ENCODE assay signal across 22 mouse cellular contexts in the genomic region with DNA sequence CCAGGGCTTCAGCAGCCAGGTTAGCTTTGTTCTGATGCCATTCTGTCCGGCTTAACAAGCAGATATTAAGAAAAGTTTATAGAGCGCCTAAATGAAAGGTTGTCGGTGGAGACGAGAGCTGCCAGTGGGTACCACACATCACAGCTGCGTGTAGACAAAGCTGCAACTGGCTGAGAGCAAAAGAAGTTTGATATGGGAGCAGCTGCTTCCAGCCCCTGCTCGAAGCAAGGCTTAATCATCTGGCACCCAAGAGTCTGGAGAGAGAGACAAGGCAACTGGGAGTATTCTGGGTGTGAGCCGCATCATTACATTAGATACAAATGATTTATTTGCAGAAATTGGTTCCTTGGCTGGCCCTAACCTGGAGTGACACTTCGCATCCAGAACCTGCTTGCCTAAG.
DNase-seq lines count a peak whose midpoint lies in the region; ATAC-seq and TF ChIP-seq lines count a peak whose summit lies in the region.
"Had no signal": no experiment of that assay in that cellular context is flagged by ENCODE, and none has a peak within 500 bp of the region (broad histone marks: within the 10 kb centered on the region; RNA-seq: fewer than 3 reads in every experiment).

No protein-coding gene starts in this region.

- H3K9me3 ChIP-seq in embryonic facial prominence, embryonic 11.5 days (replicated peaks; ENCODE audit: control insufficient read depth, low read length): no peaks in the 10 kb centered on the region
- H3K9me3 ChIP-seq in embryonic facial prominence, embryonic 10.5 days: no peaks in the 10 kb centered on the region
- H3K9me3 ChIP-seq in heart, embryonic 10.5 days: no peaks in the 10 kb centered on the region
- no peaks in the 10 kb centered on the region for H3K9me3 ChIP-seq in neural tube, embryonic 15.5 days (replicated peaks)
- H3K9me3 ChIP-seq: embryonic facial prominence, embryonic 12.5 days; forebrain, embryonic 15.5 days; heart, embryonic 12.5 days; hindbrain, embryonic 12.5 days had no signal

- WGBS in embryonic facial prominence, embryonic 11.5 days: 74% methylated on average over 8 of the region's 8 CpGs
- 77% methylated on average over 8 of the region's 8 CpGs for WGBS in embryonic facial prominence, embryonic 10.5 days
- 69% methylated on average over 8 of the region's 8 CpGs for WGBS in heart, embryonic 10.5 days
- WGBS in neural tube, embryonic 15.5 days: 75% methylated on average over 8 of the region's 8 CpGs

- no peaks in the 10 kb centered on the region for H3K36me3 ChIP-seq in embryonic facial prominence, embryonic 11.5 days (replicated peaks; ENCODE audit: control insufficient read depth, insufficient read depth, low read depth, low read length)
- no peaks in the 10 kb centered on the region for H3K36me3 ChIP-seq in embryonic facial prominence, embryonic 10.5 days (replicated peaks)
- no peaks in the 10 kb centered on the region for H3K36me3 ChIP-seq in heart, embryonic 10.5 days
- H3K36me3 ChIP-seq in C2C12 (ENCODE audit: control insufficient read depth, insufficient read depth): no peaks in the 10 kb centered on the region
- no peaks in the 10 kb centered on the region for H3K36me3 ChIP-seq in myocyte (ENCODE audit: control insufficient read depth, insufficient read depth)
- no peaks in the 10 kb centered on the region for H3K36me3 ChIP-seq in neural tube, embryonic 15.5 days
- H3K36me3 ChIP-seq: embryonic facial prominence, embryonic 12.5 days; forebrain, embryonic 15.5 days; heart, embryonic 12.5 days; hindbrain, embryonic 12.5 days had no signal

- no peaks in the 10 kb centered on the region for H3K79me3 ChIP-seq in C2C12 (ENCODE audit: low read depth)

- H3K4me3 ChIP-seq in embryonic facial prominence, embryonic 11.5 days (ENCODE audit: low read depth, low read length): no peak overlapping the region
- H3K4me3 ChIP-seq in embryonic facial prominence, embryonic 10.5 days: no peak overlapping the region
- no peak overlapping the region for H3K4me3 ChIP-seq in heart, embryonic 10.5 days
- no peak overlapping the region for H3K4me3 ChIP-seq in C2C12 (ENCODE audit: insufficient read depth, poor library complexity, severe bottlenecking)
- no peak overlapping the region for H3K4me3 ChIP-seq in myocyte
- no peak overlapping the region for H3K4me3 ChIP-seq in neural tube, embryonic 15.5 days (replicated peaks)
- H3K4me3 ChIP-seq: embryonic facial prominence, embryonic 12.5 days; forebrain, embryonic 15.5 days; gastrocnemius, adult 2 months; heart, embryonic 12.5 days; hindbrain, embryonic 12.5 days had no signal

- H3ac ChIP-seq in C2C12 (ENCODE audit: control insufficient read depth, insufficient read length, low read depth) (no peak overlapping the region), myocyte (ENCODE audit: control insufficient read depth, insufficient read length) (no peak overlapping the region)

- no peaks in the 10 kb centered on the region for H3K27me3 ChIP-seq in embryonic facial prominence, embryonic 11.5 days (ENCODE audit: control insufficient read depth, insufficient read depth, low read length)
- no peaks in the 10 kb centered on the region for H3K27me3 ChIP-seq in embryonic facial prominence, embryonic 10.5 days (replicated peaks; ENCODE audit: low read depth, poor library complexity, severe bottlenecking)
- no peaks in the 10 kb centered on the region for H3K27me3 ChIP-seq in heart, embryonic 10.5 days (ENCODE audit: insufficient read depth, poor library complexity, severe bottlenecking)
- H3K27me3 ChIP-seq in C2C12 (ENCODE audit: control insufficient read depth, insufficient read depth, insufficient read length): no peaks in the 10 kb centered on the region
- H3K27me3 ChIP-seq in myocyte (ENCODE audit: control insufficient read depth, insufficient read depth, insufficient read length): no peaks in the 10 kb centered on the region
- H3K27me3 ChIP-seq in neural tube, embryonic 15.5 days (replicated peaks): no peaks in the 10 kb centered on the region
- H3K27me3 ChIP-seq: embryonic facial prominence, embryonic 12.5 days; heart, embryonic 12.5 days; hindbrain, embryonic 12.5 days had no signal

- TF ChIP-seq CTCF in C2C12 (IDR thresholded peaks at IDR 0.05; ENCODE audit: control insufficient read depth, insufficient read depth, insufficient read length): no peak

- ATAC-seq in embryonic facial prominence, embryonic 11.5 days (replicated peaks; ENCODE audit: insufficient number of reproducible peaks, low FRiP score, low TSS enrichment, low read depth): no peak
- ATAC-seq in neural tube, embryonic 15.5 days (ENCODE audit: low FRiP score): no peak
- ATAC-seq: forebrain, embryonic 15.5 days; hindbrain, embryonic 16.5 days; inflammation-experienced regulatory T-cells, adult 6 months; intestine, postnatal 0 days had no signal

- no peaks in the 10 kb centered on the region for H3K4me1 ChIP-seq in embryonic facial prominence, embryonic 11.5 days (ENCODE audit: control insufficient read depth, insufficient read depth, low read length)
- 0 out of 2 replicates have a peak, but pooled peaks cover 4% of the 10 kb centered on the region for H3K4me1 ChIP-seq in embryonic facial prominence, embryonic 10.5 days
- H3K4me1 ChIP-seq in heart, embryonic 10.5 days: 0 out of 2 replicates have a peak, but pooled peaks cover 4% of the 10 kb centered on the region
- H3K4me1 ChIP-seq in neural tube, embryonic 15.5 days: 0 out of 2 replicates have a peak, but pooled peaks cover 6% of the 10 kb centered on the region
- H3K4me1 ChIP-seq: embryonic facial prominence, embryonic 12.5 days; hindbrain, embryonic 12.5 days had no signal

- no peak overlapping the region for H3K4me2 ChIP-seq in embryonic facial prominence, embryonic 11.5 days (ENCODE audit: low read depth, low read length)
- peak overlapping the region; percentile 50 for H3K4me2 ChIP-seq in myocyte (ENCODE audit: low read depth)
- no peak overlapping the region for H3K4me2 ChIP-seq in neural tube, embryonic 15.5 days
- H3K4me2 ChIP-seq: embryonic facial prominence, embryonic 12.5 days; forebrain, embryonic 15.5 days; heart, embryonic 12.5 days; hindbrain, embryonic 12.5 days had no signal

- H3K79me2 ChIP-seq in C2C12 (ENCODE audit: control insufficient read depth, insufficient read depth) (no peaks in the 10 kb centered on the region), myocyte (ENCODE audit: control insufficient read depth, insufficient read depth) (no peaks in the 10 kb centered on the region)

- H3K27ac ChIP-seq in embryonic facial prominence, embryonic 11.5 days (replicated peaks; ENCODE audit: low read depth, low read length): no peak overlapping the region
- H3K27ac ChIP-seq in embryonic facial prominence, embryonic 10.5 days (replicated peaks): no peak overlapping the region
- H3K27ac ChIP-seq in heart, embryonic 10.5 days: no peak overlapping the region
- no peak overlapping the region for H3K27ac ChIP-seq in neural tube, embryonic 15.5 days (replicated peaks)
- H3K27ac ChIP-seq: embryonic facial prominence, embryonic 12.5 days; forebrain, embryonic 15.5 days; gastrocnemius, adult 2 months; hindbrain, embryonic 12.5 days had no signal

- peak; percentile 0 for DNase-seq in embryonic facial prominence, embryonic 11.5 days (ENCODE audit: low spot score)
- no peak for DNase-seq in embryonic facial prominence, embryonic 10.5 days (ENCODE audit: low spot score)
- peak; percentile 85 for DNase-seq in heart, adult 11 months
- no peak for DNase-seq in heart, embryonic 10.5 days (ENCODE audit: low spot score)
- DNase-seq: adrenal gland, postnatal 14 days; B cell, adult 2 months; cerebellum, adult 2 months; cerebellum, postnatal 10 days; gastrocnemius, adult 2 months; gastrocnemius, postnatal 25 days; heart, postnatal 4 days; kidney, adult 9 months had no signal

- H3K9ac ChIP-seq in embryonic facial prominence, embryonic 11.5 days (replicated peaks; ENCODE audit: low read length): no peak overlapping the region
- no peak overlapping the region for H3K9ac ChIP-seq in neural tube, embryonic 15.5 days (replicated peaks)
- H3K9ac ChIP-seq: embryonic facial prominence, embryonic 12.5 days; forebrain, embryonic 15.5 days; heart, embryonic 12.5 days; hindbrain, embryonic 12.5 days had no signal

- no peak for TF ChIP-seq POLR2A in myocyte (IDR thresholded peaks at IDR 0.05; ENCODE audit: insufficient read length, low read depth)

TF ChIP-seq in C2C12, 6 proteins besides CTCF, POLR2A, EP300 and RAD21:
- TF ChIP-seq CEBPB (IDR thresholded peaks at IDR 0.05; ENCODE audit: low read depth) (no peak), MAX (IDR thresholded peaks at IDR 0.05) (peak; percentile 37), FOSL1 (IDR thresholded peaks at IDR 0.05; ENCODE audit: insufficient read depth, low read length, poor library complexity, severe bottlenecking) (no peak), MYOD1 (IDR thresholded peaks at IDR 0.05; ENCODE audit: control insufficient read depth, insufficient read length, low read depth) (peak; percentile 86)

TF ChIP-seq in myocyte, 11 proteins besides CTCF, POLR2A, EP300 and RAD21:
- TF ChIP-seq TCF12 (IDR thresholded peaks at IDR 0.05; ENCODE audit: insufficient read depth, poor library complexity, severe bottlenecking): no peak
- TF ChIP-seq TCF3 (IDR thresholded peaks at IDR 0.05; ENCODE audit: insufficient read length, low read depth): no peak
- no peak for TF ChIP-seq REST (IDR thresholded peaks at IDR 0.05; ENCODE audit: insufficient read depth, insufficient read length)
- TF ChIP-seq POLR2AphosphoS2 (IDR thresholded peaks at IDR 0.05; ENCODE audit: insufficient read length, low read depth): no peak
- TF ChIP-seq MYOD1 (IDR thresholded peaks at IDR 0.05; ENCODE audit: control insufficient read depth in 1 of 3, insufficient read length in 2 of 3, low read depth in 2 of 3): peak; percentile 17 to 81 (median 75)
- TF ChIP-seq SRF (IDR thresholded peaks at IDR 0.05; ENCODE audit: control insufficient read depth, insufficient read length, low read depth): no peak
- no peak for TF ChIP-seq CEBPB (IDR thresholded peaks at IDR 0.05; ENCODE audit: insufficient read depth, poor library complexity, severe bottlenecking)
- TF ChIP-seq USF1 (IDR thresholded peaks at IDR 0.05; ENCODE audit: low read depth): no peak
- TF ChIP-seq MYOG (IDR thresholded peaks at IDR 0.05; ENCODE audit: control insufficient read depth in 1 of 3, insufficient read depth in 1 of 3, insufficient read length in 2 of 3, low read depth in 2 of 3): peak; percentile 38 to 80 (median 72)

Comparison
In these comparisons a context has a peak if more than half of its experiments do, and no peak if none do; other contexts are left out.
1. DNase-seq: peak in embryonic facial prominence, embryonic 11.5 days (single experiment) and heart, adult 11 months (single experiment); none in embryonic facial prominence, embryonic 10.5 days (single experiment) and heart, embryonic 10.5 days (single experiment).